Mouse (Mus musculus): ENCODE measurements around the gene Sval1. TPM values are rescaled to one million over a fixed set of nuclear protein-coding genes. Genes with fewer than 3 reads are reported as not detected.

Gene Sval1
- polyA plus RNA-seq (2017; shearing (Covaris generic)): not detected

DNA sequence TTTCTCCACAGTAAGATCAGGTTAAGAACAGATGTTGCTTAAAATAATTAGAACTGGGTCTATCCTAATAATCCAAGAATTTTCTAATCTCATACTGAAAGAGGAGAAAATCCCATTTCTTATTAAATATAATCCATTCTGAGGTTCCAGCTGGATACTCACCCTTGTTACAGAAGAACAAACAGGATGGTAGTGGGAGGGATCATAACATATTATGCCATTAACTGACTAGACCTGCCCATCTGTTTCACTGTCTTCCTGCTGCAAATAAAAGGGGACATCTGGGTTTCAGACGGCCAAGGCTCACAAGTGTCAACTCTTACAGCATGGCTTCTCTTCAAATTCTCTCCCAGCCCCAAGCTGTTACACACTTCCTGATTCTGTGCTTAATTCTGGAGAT is at the start of gene Sval1:
Gene Sval1, plus strand, starts transcription at position 301 of the 400 bp plus-strand sequence.

DNA sequence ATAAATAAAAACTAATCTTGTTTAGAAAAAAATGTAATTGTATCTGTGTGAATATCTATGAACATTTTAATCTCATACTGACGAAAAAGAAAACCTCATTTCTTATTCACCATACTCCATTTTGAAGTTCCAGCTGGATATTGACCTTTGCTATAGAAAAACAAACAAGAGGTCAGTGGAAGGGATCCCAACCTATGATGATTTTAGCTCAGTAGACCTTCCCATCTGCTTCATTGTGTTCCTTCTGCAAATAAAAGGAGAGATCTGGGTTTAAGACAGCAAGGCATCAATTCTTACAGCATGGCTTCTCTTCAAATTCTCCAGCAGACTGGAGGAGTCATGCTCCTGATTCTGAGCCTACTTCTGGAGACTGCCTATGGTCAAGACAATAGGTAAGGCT is 16.4 kb downstream of the Sval1 start, which contains the start of gene Sval3:
Gene Sval3, plus strand, starts transcription at position 301 of the 400 bp plus-strand sequence.

Other genes with a start within 250 kb of the Sval1 start
- gene Kel, start 247.3 kb upstream of the Sval1 start, polyA plus RNA-seq (2017; shearing (Covaris generic)): under 1 TPM; 0.25 to 0.52 TPM
- gene Olfr459, start 176.5 kb upstream of the Sval1 start, polyA plus RNA-seq (2017; shearing (Covaris generic)): not detected
- gene Pip, start 104.1 kb upstream of the Sval1 start, polyA plus RNA-seq (2017; shearing (Covaris generic)): not detected
- not detected for gene Sval2, start 98.6 kb upstream of the Sval1 start, polyA plus RNA-seq (2017; shearing (Covaris generic))
- gene Sval3, start 16.5 kb downstream of the Sval1 start, polyA plus RNA-seq (2017; shearing (Covaris generic)): not detected
- gene Sva, start 86.8 kb downstream of the Sval1 start, polyA plus RNA-seq (2017; shearing (Covaris generic)): not detected
- gene Tas2r139, start 189.3 kb downstream of the Sval1 start, polyA plus RNA-seq (2017; shearing (Covaris generic)): not detected

Measured in activated CD4-positive, CD25-positive, alpha-beta regulatory T cell (primary cell).